Mouse (Mus musculus): ENCODE results near the gene Gabrr2. TPM values are rescaled to one million over a fixed set of nuclear protein-coding genes. Genes with fewer than 3 reads are reported as not detected.

Gabrr2 gene
- polyA plus RNA-seq (2012; rRNA removed) = 0.15 and 0.42 TPM in 2 replicates

GRCm38 (mm10) chr4:33062981-33063380, at the start of gene Gabrr2:
Gene Gabrr2, plus strand, starts transcription at chr4:33062999.

GRCm38 (mm10) chr4:33031195-33031960, 31.4 kb upstream of the Gabrr2 start, which contains the start of gene Ube2j1:
Gene Ube2j1, plus strand, starts transcription at chr4:33031416.

GRCm38 (mm10) chr4:33132221-33132620, 69.4 kb downstream of the Gabrr2 start, which contains the start of gene Gabrr1:
Gene Gabrr1, plus strand, starts transcription at chr4:33132521.

Other genes with a start within 250 kb of the Gabrr2 start
- 0.18 and 0.25 TPM in 2 replicates for gene Ankrd6, start 112.2 kb upstream of the Gabrr2 start, polyA plus RNA-seq (2012; rRNA removed)
- gene Rragd, start 80.0 kb upstream of the Gabrr2 start, polyA plus RNA-seq (2012; rRNA removed) = 0.44 and 0.52 TPM in 2 replicates
- gene Ube2j1, start 31.6 kb upstream of the Gabrr2 start, polyA plus RNA-seq (2012; rRNA removed) = 6.7 and 7.5 TPM in 2 replicates
- gene Gabrr1, start 69.5 kb downstream of the Gabrr2 start, polyA plus RNA-seq (2012; rRNA removed) = 0.04 TPM in 1 of 2 replicates, not detected in the other
- 6.0 and 12.4 TPM in 2 replicates for gene Pm20d2, start 126.7 kb downstream of the Gabrr2 start, polyA plus RNA-seq (2012; rRNA removed)
- 0.04 and 0.13 TPM in 2 replicates for gene Srsf12, start 146.0 kb downstream of the Gabrr2 start, polyA plus RNA-seq (2012; rRNA removed)
- gene Pnrc1, start 227.2 kb downstream of the Gabrr2 start, polyA plus RNA-seq (2012; rRNA removed) = 47.5 and 156 TPM in 2 replicates
- gene Rngtt, start 247.3 kb downstream of the Gabrr2 start, polyA plus RNA-seq (2012; rRNA removed) = 0.45 and 0.51 TPM in 2 replicates